Mouse (Mus musculus): ENCODE results near the gene Prkn.

Prkn gene

DNA sequence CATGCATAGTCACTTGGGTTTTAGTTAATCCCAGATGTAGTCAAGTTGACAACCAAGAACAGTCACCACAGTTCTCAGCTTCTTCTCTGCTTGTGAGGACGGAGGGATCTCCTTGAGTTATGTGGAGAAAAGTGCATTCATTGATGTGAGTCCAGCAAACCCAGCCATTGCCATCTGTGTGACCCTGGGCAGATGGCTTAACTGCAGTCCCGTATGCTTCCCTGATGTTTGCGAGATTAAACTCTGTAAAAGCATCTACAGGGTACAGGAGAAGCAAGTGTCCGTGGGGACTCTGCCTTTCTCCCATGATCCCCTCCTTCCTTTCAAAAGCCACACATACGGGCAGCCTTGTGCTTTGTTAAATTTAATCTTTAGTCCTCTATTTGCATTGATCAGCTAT lies 157.1 kb downstream of the Prkn start:
- CTCF ChIA-PET, result no interaction called here

DNA sequence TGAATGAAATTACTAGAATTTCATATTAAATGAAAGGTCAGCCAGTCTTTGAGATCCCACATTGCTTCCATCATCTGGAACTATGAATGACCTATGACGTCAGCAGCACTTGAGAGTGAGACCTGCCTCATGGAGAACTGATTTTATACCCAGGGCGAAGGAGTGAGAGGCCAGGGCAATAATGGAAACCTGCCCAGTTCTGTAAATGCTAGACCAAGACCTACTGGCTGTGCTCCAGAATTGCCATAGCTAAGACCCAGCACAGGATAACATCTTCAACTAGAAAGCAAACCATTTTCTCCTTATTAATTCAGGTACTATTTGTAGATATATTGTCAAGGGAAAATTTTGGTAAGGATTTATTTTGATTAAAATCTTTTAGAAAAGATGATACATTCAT lies 183.2 kb downstream of the Prkn start:
- CTCF ChIA-PET, result no interaction called here

DNA sequence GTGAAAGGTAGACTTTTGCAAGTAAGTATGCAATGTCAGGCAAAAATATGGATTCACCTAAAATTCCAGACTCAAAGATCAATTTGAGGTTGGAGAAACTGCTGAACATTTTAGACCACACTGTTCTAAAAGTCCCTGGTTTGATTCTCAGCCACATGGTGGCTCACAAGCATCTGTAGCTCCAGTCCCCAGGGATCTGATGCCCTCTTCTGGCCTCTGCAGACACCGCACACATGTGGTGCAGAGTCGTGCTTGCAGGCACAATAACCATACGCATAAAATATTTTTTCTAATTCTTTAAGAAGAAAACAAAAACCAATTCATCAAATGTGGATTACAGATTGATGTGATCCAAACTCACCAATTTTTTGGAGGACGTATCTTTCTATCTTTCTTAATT lies 189.2 kb downstream of the Prkn start:
- CTCF ChIA-PET, result no interaction called here

DNA sequence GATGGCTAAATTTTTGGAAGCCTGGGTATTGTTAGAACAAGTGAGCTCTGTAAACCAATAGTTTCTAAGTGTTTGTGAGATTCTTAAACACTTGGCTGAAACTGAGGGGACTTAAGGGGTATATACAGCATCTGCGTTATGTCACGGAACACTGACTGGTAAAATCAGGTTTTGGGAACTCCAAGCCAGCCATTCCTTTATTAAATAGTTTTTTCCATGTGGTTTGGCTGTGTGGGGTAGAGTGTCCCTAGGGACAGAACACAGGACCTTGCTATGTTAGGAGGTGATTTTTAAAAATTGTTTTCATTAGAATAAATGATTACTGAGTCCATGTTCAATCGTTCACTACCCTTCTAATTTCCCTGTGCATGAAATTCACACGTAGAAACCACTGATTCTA lies 190.8 kb downstream of the Prkn start:
- CTCF ChIA-PET, result no interaction called here

DNA sequence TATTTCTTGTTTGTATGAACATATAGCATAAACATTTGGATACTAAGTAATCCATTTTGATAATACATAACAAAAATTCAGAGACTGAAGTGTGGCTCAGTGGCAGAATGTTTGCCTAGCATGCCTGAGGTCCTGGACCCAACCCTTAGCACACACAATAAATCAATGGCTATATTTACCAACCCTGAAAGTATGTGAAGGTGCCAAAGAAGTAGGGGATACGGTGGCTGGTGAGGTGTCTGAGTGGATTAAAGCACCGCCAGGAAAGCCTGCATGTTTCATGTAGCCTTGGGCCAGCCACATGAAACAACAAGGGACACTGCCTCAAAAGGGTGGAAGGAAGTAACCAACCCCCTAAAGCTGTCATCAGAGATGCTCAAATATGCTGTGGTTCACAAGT lies 192.2 kb downstream of the Prkn start:
- CTCF ChIA-PET, result no interaction called here

DNA sequence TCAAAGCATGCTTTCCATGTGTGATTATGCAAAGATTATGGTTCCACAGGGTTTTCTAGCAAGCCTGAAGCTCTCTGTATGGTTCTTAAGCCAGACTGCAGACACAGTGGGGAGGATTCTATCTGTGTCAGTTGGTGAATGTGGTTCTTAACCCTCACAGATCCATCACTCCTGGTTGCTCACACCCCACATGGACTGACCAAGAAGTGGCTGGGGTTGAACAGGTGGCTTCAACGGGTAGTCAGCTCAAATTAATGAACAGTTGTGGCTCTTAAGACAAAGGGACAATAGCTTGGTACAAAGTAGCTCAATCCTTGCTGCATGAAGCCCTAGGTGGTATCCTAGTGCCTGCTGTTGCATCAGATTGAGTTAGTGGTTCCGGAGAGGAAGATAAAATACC lies 193.4 kb downstream of the Prkn start:
- CTCF ChIA-PET, result no interaction called here

DNA sequence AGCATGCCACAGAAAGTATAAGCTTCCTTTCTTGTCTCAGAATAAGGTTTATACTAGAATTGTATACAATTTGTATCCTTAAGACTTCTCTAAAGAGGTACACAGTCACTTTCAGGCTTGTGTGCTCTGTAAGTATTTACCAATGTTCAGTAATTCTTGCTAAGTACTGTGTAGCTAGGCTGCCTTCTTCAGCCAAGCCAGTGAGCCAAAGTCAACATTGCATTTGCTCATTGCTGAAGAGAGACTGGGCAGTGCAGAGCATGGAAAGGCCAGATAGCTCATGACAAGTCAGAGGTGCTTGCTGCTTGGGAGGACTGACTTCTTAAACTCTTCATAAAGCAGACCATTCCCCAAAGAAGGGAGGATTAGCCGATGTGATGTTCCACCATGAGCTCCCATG lies 198.1 kb downstream of the Prkn start:
- CTCF ChIA-PET, result interaction anchor here (0.6 kb wide), 1 partner anchor 1006 kb away, joined by 7 read pairs; no protein-coding TSS in a partner anchor

DNA sequence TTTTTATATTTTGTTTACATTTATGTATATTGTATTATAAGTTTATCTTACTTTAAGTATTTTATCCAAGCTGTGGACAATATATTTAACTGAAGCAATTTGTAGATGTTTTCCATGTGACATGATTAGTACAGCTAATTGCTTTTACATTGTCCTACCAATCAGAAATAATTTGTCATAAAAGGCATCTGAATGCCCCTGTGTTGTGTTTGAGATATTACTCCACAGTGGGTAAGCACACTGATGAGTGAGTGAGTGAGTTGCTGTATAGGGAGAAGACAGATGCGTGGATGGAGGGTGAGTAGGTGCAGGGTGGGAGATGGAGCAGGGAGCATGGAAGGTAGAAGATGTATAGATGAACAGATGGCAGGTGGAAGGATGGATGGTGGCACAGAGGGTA lies 218.8 kb downstream of the Prkn start:
- CTCF ChIA-PET, result no interaction called here

DNA sequence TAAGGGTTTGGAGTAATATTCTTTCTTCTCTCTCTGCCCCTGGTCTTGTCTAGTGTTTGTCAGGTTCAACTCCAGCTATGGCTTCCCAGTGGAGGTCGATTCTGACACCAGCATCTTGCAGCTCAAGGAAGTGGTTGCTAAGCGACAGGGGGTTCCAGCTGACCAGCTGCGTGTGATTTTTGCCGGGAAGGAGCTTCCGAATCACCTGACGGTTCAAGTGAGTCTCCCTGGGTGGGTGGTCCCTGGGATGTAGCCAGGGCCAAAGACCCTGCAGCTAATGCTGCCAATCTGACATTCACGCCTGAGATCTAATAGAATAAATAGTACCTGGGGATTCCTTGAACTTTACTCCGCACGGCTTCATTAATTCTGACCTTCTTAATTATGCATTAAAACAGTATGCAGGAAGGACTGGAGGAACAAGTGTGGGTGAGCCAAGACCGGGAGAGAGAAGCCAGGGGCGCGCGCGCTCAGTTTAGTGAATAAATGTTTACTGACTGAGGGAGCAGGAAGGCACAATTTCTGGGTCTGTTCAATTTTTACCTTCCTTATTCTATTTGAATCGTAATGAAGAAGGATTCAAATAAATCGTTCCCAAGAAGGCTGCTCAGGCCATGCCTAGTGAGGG lies 227.0 kb downstream of the Prkn start:
- CTCF ChIA-PET, result interaction anchor here (0.7 kb wide), 1 partner anchor 337 kb away, joined by 4 read pairs; no protein-coding TSS in a partner anchor

DNA sequence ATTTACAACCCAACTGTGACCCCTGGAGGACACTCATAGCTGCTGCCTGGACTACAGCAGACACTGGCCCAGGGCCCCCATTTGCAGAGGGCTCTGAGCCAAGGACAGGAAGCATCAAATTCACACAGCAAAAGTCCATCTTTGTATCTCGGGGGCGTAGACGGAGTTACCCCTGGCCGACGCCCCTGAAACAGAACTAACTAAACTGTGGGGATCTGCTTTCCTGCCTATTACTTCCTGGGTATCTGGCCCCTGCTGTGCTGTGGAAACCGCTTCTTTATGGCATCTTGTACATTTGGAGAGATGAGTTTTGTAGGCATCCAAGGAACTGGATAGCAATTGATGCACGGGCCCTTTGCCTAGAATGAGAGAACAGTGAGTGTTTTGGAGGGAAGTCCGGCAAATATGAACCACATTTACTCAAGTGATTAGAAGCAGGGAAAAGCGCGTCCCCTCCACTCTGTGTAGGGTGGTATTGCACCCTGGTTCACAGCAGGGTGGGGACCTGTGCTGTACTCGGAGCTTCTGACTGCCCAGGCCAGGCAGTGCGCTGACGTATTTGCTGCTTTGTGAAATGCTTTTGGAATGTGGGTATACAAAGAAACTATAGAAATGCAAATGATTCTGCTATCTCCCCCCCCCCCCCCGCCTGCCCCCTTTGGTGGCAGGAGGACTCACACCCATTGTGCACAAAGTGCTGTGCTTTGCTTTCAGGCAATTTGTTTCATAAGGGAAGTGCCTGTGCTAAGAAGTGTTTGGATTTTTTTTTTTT lies 227.7 kb downstream of the Prkn start:
- CTCF ChIA-PET, result no interaction called here

DNA sequence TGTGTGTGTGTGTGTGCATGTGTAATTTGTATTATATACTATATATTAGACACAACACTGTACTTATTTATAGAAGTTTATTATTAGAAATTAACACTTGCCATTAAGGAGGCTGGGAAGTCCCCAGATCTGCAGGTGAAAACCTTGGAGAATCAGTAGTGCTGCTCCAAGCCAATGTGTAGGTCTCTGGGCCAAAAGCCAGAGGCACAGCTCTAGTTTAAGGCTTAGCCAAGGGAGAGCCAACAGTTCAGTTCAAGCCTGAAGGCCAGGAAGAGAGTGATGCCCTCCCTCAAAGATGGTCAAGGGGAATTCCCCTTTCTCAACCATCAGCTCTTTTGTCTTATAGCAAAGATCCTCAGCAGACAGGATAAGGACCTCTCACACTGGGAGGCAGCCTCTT lies 230.8 kb downstream of the Prkn start:
- CTCF ChIA-PET, result no interaction called here

DNA sequence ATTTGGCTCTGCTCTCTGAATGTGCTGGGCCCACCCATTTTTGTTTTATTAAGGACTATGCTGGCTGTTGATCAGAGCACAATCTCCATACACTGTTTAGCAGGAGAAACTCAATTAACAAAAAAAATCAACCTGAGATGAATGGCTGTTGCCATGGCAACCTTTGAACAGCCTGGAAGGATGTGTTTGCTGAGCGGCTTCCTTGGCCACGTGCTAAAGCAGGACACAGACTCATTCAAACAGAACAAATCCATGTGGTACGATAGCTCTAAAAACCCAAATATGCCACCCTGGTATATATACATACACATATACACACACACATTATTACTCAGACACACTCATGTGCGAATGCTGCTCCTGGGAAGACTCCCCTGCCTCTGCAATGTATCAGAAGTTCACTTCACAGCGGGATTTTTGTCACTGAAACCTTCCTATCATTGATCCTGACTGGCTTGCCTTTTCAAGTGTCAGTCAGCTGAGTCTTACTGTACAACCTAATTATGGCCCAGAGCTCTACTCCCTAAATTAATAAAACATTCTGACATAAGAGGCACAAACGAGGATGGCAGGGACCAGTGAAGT lies 236.2 kb downstream of the Prkn start:
- CTCF ChIA-PET, result no interaction called here

DNA sequence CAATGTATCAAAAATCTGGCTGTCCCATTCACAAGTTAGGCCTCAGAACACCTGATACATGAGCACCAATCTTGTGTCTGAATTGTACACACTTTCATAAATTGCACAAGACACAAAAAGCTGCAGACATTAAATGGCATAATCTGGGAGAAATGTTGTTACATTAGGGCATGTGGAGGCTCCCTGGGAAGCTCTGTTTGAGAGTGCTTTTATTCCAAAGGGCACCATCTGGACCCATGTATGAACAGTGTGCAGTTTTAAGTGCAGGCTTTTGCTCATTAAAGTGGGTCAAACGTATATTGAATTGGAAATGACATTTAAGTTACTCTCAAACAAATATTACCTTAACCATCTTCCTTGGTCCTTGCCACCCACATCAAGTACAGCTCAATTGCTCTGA lies 246.3 kb downstream of the Prkn start:
- CTCF ChIA-PET, result no interaction called here

DNA sequence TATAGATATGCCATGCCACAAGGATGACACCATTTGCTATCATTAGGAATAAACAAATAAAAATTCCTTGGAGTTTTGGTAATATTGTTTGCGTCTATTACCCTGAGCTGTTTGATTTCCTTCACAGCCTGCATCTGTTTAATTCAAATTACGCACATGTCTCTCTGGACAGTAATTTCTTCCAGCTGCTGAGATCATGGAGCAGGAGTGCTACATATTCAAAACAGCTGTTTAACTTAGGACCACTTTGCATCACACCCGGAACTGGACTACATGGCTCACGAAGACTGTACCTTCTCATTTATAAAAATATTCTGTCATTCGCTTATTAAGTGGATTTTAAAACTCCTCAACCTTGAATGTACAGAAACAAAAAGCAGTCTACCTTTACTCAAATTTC lies 246.9 kb downstream of the Prkn start:
- CTCF ChIA-PET, result no interaction called here

DNA sequence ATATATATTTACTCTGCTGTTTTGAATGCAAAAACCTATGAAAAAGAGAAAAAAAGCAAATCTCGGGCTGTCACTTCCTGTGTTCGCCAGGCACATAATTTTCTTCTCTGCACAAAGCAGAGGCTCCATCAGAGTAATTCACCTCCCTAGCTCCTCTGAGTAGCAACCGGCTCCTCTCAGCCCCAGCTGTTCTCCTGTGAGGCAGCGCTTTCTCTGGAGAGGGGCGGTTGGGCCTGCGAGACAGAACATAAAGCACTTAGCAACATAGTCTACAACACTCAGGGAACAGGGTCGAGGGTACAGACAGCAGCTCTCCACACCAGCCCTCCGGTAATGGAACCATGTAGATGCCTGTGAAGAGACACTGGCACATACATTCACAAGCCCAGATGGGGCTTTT lies 247.6 kb downstream of the Prkn start:
- CTCF ChIA-PET, result no interaction called here

DNA sequence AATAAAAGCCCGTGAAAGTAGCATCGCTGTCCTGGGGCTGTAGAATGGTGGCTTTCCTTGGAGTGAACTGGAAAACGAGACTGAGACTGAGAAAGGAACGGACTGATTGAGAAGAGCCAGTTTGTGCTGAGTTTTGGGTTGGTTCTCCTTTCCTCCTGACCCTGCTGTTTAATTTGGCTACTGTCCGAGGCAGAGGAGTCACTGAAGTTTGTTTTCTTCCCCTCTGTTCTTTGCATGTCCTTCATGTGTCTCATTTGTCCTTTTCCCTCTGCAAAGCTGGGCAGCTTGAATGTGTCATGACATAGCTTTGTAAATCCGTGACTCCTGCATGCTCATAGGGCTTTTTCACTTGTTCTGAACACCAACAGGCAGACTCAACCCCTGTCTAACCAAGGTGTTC lies 249.2 kb downstream of the Prkn start:
- CTCF ChIA-PET, result no interaction called here

DNA sequence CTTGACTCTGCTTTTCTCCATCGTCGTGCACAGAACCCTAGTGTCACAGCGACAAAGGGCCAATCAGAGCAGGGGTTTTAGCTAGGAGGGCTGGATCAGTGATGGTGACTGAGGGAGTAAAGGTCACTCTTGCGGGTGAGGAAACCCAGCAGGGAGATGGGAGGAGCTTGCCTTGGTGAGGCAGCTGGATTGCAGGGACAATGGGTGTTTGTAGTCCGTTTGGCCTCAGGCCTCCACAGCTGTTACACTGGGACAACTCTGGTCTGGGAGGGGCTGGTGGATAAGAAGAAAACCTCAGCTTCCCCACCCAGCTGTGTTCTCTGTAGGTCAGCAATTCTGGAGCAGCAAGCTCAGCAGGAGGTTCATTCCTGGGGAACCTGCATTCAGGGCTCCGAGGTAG lies 252.7 kb downstream of the Prkn start:
- CTCF ChIA-PET, result no interaction called here

DNA sequence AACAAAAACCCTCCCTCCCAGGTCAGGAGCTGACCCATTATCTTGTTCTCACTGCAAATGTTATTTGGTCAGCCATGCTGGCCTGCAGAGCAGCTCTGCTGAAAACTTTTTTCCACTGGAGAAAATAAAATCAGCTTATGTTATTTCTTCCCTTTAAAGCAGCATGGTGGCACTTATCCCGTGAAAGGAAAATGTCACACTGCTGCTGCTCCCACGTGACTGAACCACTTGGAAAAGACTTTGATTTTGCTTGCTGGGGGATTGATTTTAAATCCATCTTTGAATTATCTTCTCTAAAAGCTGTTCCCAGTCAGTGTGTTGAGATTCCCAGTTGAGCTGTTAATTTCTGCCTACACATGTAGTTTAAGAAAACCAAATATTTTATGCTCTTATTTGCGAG lies 253.1 kb downstream of the Prkn start:
- CTCF ChIA-PET, result no interaction called here

DNA sequence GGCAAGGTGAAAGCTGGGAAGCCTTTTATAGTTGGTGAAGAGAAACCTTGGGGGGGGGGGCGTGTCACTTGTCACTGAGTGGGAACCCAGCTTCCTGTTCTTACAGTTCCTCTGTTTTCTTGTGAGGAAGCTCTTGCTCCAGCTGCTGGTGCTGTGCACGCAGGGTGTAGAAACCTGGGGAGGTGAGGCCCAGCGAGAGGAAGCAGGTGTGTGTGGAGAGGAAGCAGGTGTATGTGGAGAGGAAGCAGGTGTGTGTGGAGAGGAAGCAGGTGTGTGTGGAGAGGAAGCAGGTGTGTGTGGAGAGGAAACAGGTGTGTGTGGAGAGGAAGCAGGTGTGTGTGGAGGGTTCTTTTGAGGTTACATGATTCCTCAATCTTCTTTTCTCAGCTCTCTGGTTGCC lies 266.8 kb downstream of the Prkn start:
- CTCF ChIA-PET, result no interaction called here

DNA sequence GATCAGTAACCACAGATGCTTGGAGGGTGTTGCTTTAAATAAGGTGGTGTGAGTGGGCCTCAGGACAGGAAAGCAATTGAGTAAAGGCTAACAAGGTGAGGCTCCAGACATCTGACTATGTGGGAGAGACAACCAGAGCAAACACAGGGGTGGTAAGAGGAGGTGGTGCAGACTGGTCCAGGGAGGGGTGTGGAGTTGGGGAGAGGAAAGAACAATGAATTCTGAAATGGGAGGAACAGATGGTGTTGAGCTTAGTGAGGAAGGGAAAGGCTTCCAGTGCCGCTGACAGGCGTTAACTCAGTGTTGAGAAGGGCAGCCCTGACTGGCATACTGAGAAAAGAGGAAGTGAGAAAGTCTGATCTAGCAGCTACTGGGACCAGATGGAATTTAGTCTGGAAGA lies 267.7 kb downstream of the Prkn start:
- CTCF ChIA-PET, result no interaction called here

DNA sequence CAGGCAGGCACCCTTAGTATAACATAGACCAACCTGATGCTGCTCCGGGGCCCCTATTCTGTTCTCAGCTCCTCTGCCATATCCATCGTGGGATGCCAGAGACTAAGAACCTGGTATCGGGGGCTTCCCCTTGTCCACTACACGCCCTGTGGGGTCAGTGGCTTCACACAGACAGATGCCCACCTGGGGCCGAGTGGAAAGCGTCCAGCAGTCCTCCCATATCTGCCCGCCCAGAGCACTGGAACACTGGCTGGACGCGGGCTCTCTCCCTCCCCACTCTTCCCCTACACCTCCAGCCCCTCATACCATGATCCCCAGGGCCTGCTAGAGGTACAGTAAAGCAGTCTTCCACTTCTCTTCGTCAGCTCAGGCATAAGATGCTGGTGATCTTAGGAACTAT lies 277.3 kb downstream of the Prkn start:
- CTCF ChIA-PET, result no interaction called here

DNA sequence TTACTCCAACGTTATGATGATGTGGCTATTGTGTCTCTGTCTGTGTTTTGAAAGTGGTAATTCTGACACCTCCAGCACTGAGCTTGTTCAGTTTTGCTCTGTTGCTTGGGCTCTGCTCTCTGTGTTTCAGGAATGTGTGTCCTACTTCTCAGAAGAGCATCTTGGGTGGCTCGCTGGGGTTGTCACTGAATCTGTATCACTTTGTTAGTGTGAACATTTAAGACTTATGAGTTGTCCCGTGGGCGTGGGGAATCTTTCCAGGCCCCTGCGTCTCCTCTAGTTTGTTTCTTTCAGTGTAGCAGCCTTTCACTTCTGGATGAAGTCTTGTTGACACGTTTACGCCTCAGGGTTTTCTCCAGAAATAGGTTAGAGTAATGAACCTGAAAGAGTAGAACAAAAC lies 283.9 kb downstream of the Prkn start:
- CTCF ChIA-PET, result no interaction called here

DNA sequence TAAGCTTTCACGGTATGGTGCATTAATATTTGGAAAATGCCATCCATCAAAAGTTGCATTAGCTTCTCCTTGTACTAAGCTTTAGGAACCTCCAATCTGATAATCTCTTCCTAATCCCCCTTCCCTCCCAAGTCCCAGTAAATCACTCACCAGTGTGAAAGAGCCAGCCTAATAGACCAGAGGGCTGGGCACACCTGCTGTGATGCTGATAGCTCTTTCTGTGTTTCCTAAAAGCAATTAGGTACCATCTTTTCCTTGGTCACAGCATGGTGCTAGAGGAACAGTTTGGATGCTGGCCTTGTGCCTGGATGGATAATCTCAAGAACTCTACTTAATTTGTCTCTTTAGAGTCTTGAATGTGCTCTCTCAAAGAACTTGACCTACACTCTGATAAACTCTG lies 287.0 kb downstream of the Prkn start:
- CTCF ChIA-PET, result no interaction called here

DNA sequence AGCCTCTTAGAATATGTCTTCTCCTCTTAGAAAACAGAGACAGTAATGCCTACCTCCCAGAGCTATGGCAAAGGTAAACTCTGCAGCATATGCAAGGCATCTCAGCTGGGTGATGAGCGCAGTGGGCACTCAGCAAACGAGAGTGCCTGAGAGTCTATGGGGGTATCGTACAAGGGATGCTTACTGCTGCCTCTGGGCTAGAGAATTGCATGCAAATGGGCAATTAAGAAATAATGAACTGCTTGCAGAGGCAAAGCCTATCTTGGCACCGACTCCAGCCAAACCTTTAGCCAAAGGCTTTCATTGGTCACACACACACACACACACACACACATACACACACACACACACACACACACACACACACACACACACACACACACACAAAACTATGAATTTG lies 290.7 kb downstream of the Prkn start:
- CTCF ChIA-PET, result no interaction called here

All from spleen, embryonic (tissue).